Mouse (Mus musculus) myocyte (in vitro differentiated cells): ENCODE data around the gene Zfp598. TPM values are rescaled to one million over a fixed set of nuclear protein-coding genes. Genes with fewer than 3 reads are reported as not detected.
A peak's percentile ranks its signal among the peaks of the same experiment; 100 is the strongest.

Experiments used
- H3K27me3 ChIP-seq: one replicate; pipeline ENCODE4 v1.6.1; 2011; ENCODE audit not compliant: control insufficient read depth, insufficient read depth, insufficient read length
- H3K36me3 ChIP-seq: one replicate; pipeline ENCODE4 v1.6.1; 2011; ENCODE audit not compliant: control insufficient read depth, insufficient read depth
- H3K4me2 ChIP-seq: one replicate; pipeline ENCODE4 v1.6.1; 2011; ENCODE audit warnings: low read depth, control low read depth
- H3K4me3 ChIP-seq: one replicate; pipeline ENCODE4 v1.5.1; 2011; ENCODE audit warnings: mild to moderate bottlenecking, control low read depth, moderate library complexity
- H3K79me2 ChIP-seq: one replicate; pipeline ENCODE4 v1.6.1; 2011; ENCODE audit not compliant: control insufficient read depth, insufficient read depth
- H3ac ChIP-seq: one replicate; pipeline ENCODE4 v1.6.1; 2011; ENCODE audit not compliant: control insufficient read depth, insufficient read length
- CEBPB ChIP-seq: IDR thresholded peaks from 2 replicates; pipeline ENCODE4 v1.6.1; 2011; ENCODE audit warnings: mild to moderate bottlenecking, moderate library complexity; ENCODE audit not compliant: poor library complexity, insufficient read depth, severe bottlenecking
- E2F4 ChIP-seq: IDR thresholded peaks from one replicate; pipeline ENCODE4 v1.6.1; 2011; ENCODE audit warnings: mild to moderate bottlenecking, control low read depth, moderate library complexity; ENCODE audit not compliant: insufficient read depth
- MAX ChIP-seq: IDR thresholded peaks from one replicate; pipeline ENCODE4 v1.6.1; 2011; ENCODE audit warnings: low read depth, mild to moderate bottlenecking, control low read depth
- MYOD1 ChIP-seq, 3 experiments: IDR thresholded peaks; one replicate each; pipeline ENCODE4 v1.6.1; 2011; ENCODE audit warnings: control low read depth in 2 of 3, low read depth in 2 of 3, mild to moderate bottlenecking in 2 of 3, moderate library complexity in 1 of 3; ENCODE audit not compliant: insufficient read length in 2 of 3, control insufficient read depth in 1 of 3
- MYOG ChIP-seq, 3 experiments: IDR thresholded peaks; one replicate each; pipeline ENCODE4 v1.6.1; 2011; ENCODE audit warnings: control low read depth in 2 of 3, low read depth in 2 of 3, mild to moderate bottlenecking in 2 of 3; ENCODE audit not compliant: insufficient read length in 2 of 3, control insufficient read depth in 1 of 3, insufficient read depth in 1 of 3
- POLR2A ChIP-seq: IDR thresholded peaks from one replicate; pipeline ENCODE4 v1.6.1; 2011; ENCODE audit warnings: low read depth, mild to moderate bottlenecking, control low read depth, moderate library complexity; ENCODE audit not compliant: insufficient read length
- POLR2AphosphoS2 ChIP-seq: IDR thresholded peaks from one replicate; pipeline ENCODE4 v1.6.1; 2011; ENCODE audit warnings: low read depth, control low read depth; ENCODE audit not compliant: insufficient read length
- REST ChIP-seq: IDR thresholded peaks from one replicate; pipeline ENCODE4 v1.6.1; 2011; ENCODE audit warnings: mild to moderate bottlenecking, control low read depth, moderate library complexity; ENCODE audit not compliant: insufficient read depth, insufficient read length
- SRF ChIP-seq: IDR thresholded peaks from one replicate; pipeline ENCODE4 v1.6.1; 2011; ENCODE audit warnings: low read depth; ENCODE audit not compliant: control insufficient read depth, insufficient read length
- TCF12 ChIP-seq: IDR thresholded peaks from one replicate; pipeline ENCODE4 v1.6.1; 2011; ENCODE audit warnings: mild to moderate bottlenecking, control low read depth; ENCODE audit not compliant: poor library complexity, insufficient read depth, severe bottlenecking
- TCF3 ChIP-seq: IDR thresholded peaks from one replicate; pipeline ENCODE4 v1.6.1; 2011; ENCODE audit warnings: low read depth, control low read depth; ENCODE audit not compliant: insufficient read length
- USF1 ChIP-seq: IDR thresholded peaks from one replicate; pipeline ENCODE4 v1.6.1; 2011; ENCODE audit warnings: low read depth, mild to moderate bottlenecking, control low read depth, moderate library complexity
- polyA plus RNA-seq: library from polyadenylated mRNA; unstranded; fragments of >200 nt; fragmentation: generic; extraction: Trizol; gene quantifications from one replicate; pipeline ENCODE4 v1.2.1, GENCODE M21; 2012; ENCODE audit warnings: missing spikeins

Gene Zfp598
- polyA plus RNA-seq, 1 experiment: 49.7 TPM

DNA sequence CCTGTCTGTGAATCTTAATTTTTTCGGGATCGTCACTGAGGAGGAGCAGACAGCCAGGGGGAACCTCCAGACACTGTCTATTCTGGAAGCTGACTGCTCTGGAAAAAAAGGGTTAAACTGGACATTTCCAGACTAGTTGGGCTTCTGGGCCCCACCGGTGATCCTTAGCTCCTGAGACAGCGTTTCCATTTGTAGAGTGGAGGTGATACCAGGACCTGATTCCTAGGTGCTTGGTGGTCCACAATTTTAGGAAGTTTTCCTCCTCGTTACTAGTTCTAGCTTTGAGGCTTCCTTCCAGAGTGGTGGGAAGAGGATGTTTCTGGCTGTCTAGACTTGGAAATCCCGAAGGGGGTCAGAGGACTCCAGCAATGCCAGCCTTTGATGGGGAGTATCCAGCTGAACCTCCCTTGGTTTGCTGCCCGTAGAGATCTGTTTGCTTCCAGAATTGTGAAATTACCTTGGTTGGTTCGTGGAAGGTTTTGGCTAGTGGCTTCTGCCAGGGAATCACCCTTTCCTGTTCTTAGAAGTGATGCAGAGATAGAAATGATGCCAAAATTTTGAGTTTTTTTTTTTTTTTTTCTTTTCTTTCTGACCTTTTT is 858 bp downstream of the Zfp598 start:
- peaks cover 53% of the 10 kb centered on the region for H3K79me2 ChIP-seq
- H3K4me2 ChIP-seq: peak overlapping the region; percentile 96
- H3K27me3 ChIP-seq: no peaks in the 10 kb centered on the region
- H3K4me3 ChIP-seq: peak overlapping the region; percentile 78
- TF ChIP-seq POLR2A (no peak), POLR2AphosphoS2 (no peak), MYOD1 (IDR thresholded peaks at IDR 0.05; ENCODE audit: control insufficient read depth in 1 of 3, insufficient read length in 2 of 3, low read depth in 2 of 3) (no peak), USF1 (no peak), MYOG (IDR thresholded peaks at IDR 0.05; ENCODE audit: control insufficient read depth in 1 of 3, insufficient read depth in 1 of 3, insufficient read length in 2 of 3, low read depth in 2 of 3) (no peak), CEBPB (no peak), TCF3 (no peak), TCF12 (no peak), E2F4 (no peak), MAX (no peak), REST (no peak), SRF (no peak)
- H3K36me3 ChIP-seq: no peaks in the 10 kb centered on the region
- peak overlapping the region; percentile 81 for H3ac ChIP-seq

DNA sequence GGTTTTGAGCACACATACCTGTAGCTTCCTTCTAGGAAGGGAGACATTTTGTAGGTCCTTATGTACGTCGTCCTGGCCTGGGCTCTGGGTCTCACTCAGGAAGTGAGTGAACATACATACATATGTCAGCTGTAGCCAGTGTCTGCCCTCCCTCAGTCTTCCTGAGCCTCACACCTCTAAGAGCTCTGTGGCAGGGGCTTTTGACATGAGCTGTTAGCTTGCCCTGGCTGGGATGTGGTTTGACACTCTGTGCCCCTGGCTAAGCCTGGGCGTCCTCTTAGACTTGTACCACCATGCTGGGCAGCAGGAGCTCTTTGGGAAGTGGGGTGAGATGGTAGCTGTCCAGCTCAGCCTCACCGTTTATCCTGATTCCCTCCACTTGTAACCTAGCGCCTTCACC is 1.9 kb downstream of the Zfp598 start:
- H3K36me3 ChIP-seq: no peaks in the 10 kb centered on the region
- peak overlapping the region; percentile 96 for H3K4me2 ChIP-seq
- peaks cover 63% of the 10 kb centered on the region for H3K79me2 ChIP-seq
- H3ac ChIP-seq: no peak overlapping the region
- TF ChIP-seq MYOG (IDR thresholded peaks at IDR 0.05; ENCODE audit: control insufficient read depth in 1 of 3, insufficient read depth in 1 of 3, insufficient read length in 2 of 3, low read depth in 2 of 3) (no peak), POLR2AphosphoS2 (no peak), SRF (no peak), E2F4 (no peak), USF1 (no peak), REST (no peak), MYOD1 (IDR thresholded peaks at IDR 0.05; ENCODE audit: control insufficient read depth in 1 of 3, insufficient read length in 2 of 3, low read depth in 2 of 3) (no peak), CEBPB (no peak), TCF12 (no peak), MAX (no peak), POLR2A (no peak), TCF3 (no peak)
- H3K4me3 ChIP-seq: peak overlapping the region; percentile 78
- H3K27me3 ChIP-seq: no peaks in the 10 kb centered on the region

DNA sequence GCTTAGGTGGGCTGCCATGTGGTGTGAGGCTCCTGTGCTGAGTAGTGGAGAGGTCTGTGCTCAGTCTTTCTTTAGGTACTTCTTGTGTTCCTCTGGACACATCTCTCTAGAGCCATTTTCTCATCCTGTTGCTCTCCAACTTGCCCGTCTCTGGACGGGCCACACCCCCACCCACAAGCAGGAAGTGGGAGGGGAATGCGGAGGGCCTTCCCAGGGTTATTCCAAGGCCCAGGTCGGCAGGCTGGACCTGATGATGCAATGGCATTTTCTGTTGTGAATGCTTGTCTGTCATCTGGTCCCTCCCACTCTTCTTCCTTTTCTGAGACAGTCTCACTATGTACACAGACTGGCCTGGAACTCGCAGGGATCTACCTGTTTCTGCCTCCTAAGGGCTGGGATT is 2.7 kb downstream of the Zfp598 start:
- Histone ChIP-seq H3K36me3 (no peaks in the 10 kb centered on the region), H3ac (no peak overlapping the region), H3K4me3 (peak overlapping the region; percentile 78), H3K4me2 (peak overlapping the region; percentile 96), H3K27me3 (no peaks in the 10 kb centered on the region), H3K79me2 (peaks cover 65% of the 10 kb centered on the region)
- TF ChIP-seq MAX: no peak
- no peak for TF ChIP-seq POLR2AphosphoS2
- TF ChIP-seq REST: no peak
- peak; percentile 21 for TF ChIP-seq POLR2A
- no peak for TF ChIP-seq TCF3
- TF ChIP-seq CEBPB: peak; percentile 91
- no peak for TF ChIP-seq MYOD1 (IDR thresholded peaks at IDR 0.05; ENCODE audit: control insufficient read depth in 1 of 3, insufficient read length in 2 of 3, low read depth in 2 of 3)
- TF ChIP-seq SRF: no peak

DNA sequence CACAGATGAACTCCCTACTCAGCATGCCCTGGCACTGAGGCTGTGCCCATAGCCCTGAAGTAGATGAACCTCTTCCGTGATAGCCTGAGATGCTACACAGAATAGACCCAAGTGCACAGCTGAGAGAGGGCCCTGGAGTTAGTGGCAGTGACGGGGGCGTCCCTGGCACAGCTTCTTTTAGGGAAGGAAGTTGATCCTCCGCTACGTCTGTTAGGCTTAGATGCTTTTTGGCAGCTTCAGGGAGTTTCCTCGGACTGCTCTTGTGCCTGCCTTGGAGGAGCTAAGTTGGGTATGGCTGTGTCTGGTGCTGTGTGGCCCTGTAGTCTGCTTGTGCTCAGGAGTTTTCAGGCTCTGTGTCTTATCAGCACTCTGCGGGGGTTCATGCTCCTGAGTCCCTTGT is 4.8 kb downstream of the Zfp598 start:
- H3K4me3 ChIP-seq: no peak overlapping the region
- no peak overlapping the region for H3ac ChIP-seq
- TF ChIP-seq POLR2A (no peak), REST (no peak)
- H3K27me3 ChIP-seq: no peaks in the 10 kb centered on the region
- H3K79me2 ChIP-seq: peaks cover 65% of the 10 kb centered on the region
- H3K36me3 ChIP-seq: no peaks in the 10 kb centered on the region
- no peak overlapping the region for H3K4me2 ChIP-seq

DNA sequence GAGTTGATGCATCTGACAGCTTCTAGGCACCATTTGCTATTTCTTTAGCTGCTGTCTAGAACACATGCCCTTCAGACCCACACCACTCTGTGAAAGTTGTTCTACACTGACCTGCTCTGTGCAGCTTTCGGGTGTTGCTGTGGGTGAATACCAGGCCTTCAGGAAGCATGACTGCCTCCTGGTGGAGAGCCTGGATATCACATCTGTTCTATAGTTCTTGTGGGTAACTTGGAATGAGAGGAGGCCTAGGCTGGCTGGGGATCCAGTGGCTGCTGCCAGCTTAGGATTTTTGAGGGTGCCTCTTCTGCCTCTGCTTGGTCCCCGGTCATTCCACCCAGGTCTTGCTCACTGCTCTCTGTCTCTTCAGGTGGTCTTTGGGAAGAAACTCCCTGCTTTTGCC is 6.7 kb downstream of the Zfp598 start:
- TF ChIP-seq MYOG (IDR thresholded peaks at IDR 0.05; ENCODE audit: control insufficient read depth in 1 of 3, insufficient read depth in 1 of 3, insufficient read length in 2 of 3, low read depth in 2 of 3): no peak
- no peak for TF ChIP-seq MAX
- TF ChIP-seq POLR2AphosphoS2: no peak
- no peak for TF ChIP-seq REST
- no peak for TF ChIP-seq E2F4
- Histone ChIP-seq H3K4me2 (no peak overlapping the region), H3K36me3 (no peaks in the 10 kb centered on the region), H3K79me2 (peaks cover 49% of the 10 kb centered on the region), H3K27me3 (no peaks in the 10 kb centered on the region), H3K4me3 (no peak overlapping the region), H3ac (no peak overlapping the region)
